Mouse (Mus musculus) thymus, adult 2 months (tissue): ENCODE data around the gene Calcoco2. TPM values are rescaled to one million over a fixed set of nuclear protein-coding genes. Genes with fewer than 3 reads are reported as not detected.

Source experiments
- DNase-seq: peaks from one replicate; pipeline ENCODE4 v3.0.0; 2021
- H3K27ac ChIP-seq: fragments of 200-500 bp; 2 replicates; pipeline ENCODE4 v1.5.1; 2012; ENCODE audit warnings: low read length, control low read depth; ENCODE audit not compliant: control insufficient read depth, insufficient read depth
- H3K27me3 ChIP-seq: fragments of 200-500 bp; 2 replicates; pipeline ENCODE4 v1.6.1; 2012; ENCODE audit warnings: mild to moderate bottlenecking, low read length, moderate library complexity, mixed read lengths; ENCODE audit not compliant: control insufficient read depth, insufficient read depth
- H3K36me3 ChIP-seq: fragments of 200-500 bp; 2 replicates; pipeline ENCODE4 v1.6.1; 2012; ENCODE audit warnings: mild to moderate bottlenecking, low read length, moderate library complexity; ENCODE audit not compliant: control insufficient read depth, insufficient read depth
- H3K4me1 ChIP-seq: fragments of 200-500 bp; replicated peaks from 2 replicates; pipeline ENCODE4 v1.6.1; 2012; ENCODE audit warnings: low read length; ENCODE audit not compliant: control insufficient read depth, insufficient read depth
- H3K4me3 ChIP-seq: fragments of 200-500 bp; 2 replicates; pipeline ENCODE4 v1.5.1; 2012; ENCODE audit warnings: mild to moderate bottlenecking, low read length, control low read depth, moderate library complexity; ENCODE audit not compliant: control insufficient read depth, insufficient read depth
- CTCF ChIP-seq: fragments of 200-500 bp; IDR thresholded peaks from 2 replicates; pipeline ENCODE4 v1.5.1; 2012; ENCODE audit warnings: mild to moderate bottlenecking, control low read depth, low read length, moderate library complexity, borderline replicate concordance; ENCODE audit not compliant: control insufficient read depth, poor library complexity, insufficient read depth; ENCODE audit errors: extremely low read depth
- POLR2A ChIP-seq: fragments of 200-500 bp; IDR thresholded peaks from 2 replicates; pipeline ENCODE4 v1.6.1; 2012; ENCODE audit warnings: mild to moderate bottlenecking, low read length, control low read depth, moderate library complexity; ENCODE audit not compliant: control insufficient read depth, poor library complexity, insufficient read depth; ENCODE audit errors: extremely low read depth
- WGBS: fragments of 180-500 bp; shearing (Covaris S2); methylation state at CpG from one replicate; pipeline ENCODE4 v1.1.7; 2018; 5-methylcytosine and 5-hydroxymethylcytosine counted together
- polyA plus RNA-seq: library from polyadenylated mRNA; depleted of rRNA; stranded (reverse); fragments of >200 nt; gene quantifications from 2 replicates; pipeline ENCODE4 v1.2.3, GENCODE M21; 2012

Gene Calcoco2
- polyA plus RNA-seq, 1 experiment = not detected

DNA sequence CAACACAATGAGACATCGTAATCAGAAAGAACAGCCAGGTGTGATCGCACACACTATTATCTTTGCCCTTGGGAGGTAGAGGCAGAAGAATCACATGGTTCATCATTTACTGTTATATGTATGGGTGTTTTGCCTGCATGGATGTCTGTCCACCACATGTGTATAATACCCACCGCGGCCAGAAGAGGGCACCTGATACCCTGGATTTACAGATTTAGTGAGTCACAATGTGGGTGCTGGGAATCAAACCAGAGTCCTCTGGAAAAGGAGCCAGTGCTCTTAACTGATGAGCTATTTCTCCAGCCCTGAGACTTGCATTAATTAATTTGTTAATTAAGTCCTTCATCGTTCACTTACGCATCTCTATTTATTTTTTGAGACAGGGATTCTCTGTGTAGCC is 23.8 kb downstream of the Calcoco2 start:
- no peak for DNase-seq
- no peak overlapping the region for H3K4me3 ChIP-seq
- 88% methylated on average over 6 of the region's 6 CpGs for WGBS
- H3K27me3 ChIP-seq = no peaks in the 10 kb centered on the region
- no peaks in the 10 kb centered on the region for H3K4me1 ChIP-seq
- H3K36me3 ChIP-seq = no peaks in the 10 kb centered on the region
- H3K27ac ChIP-seq = no peak overlapping the region
- no peak for TF ChIP-seq POLR2A
- no peak for TF ChIP-seq CTCF

DNA sequence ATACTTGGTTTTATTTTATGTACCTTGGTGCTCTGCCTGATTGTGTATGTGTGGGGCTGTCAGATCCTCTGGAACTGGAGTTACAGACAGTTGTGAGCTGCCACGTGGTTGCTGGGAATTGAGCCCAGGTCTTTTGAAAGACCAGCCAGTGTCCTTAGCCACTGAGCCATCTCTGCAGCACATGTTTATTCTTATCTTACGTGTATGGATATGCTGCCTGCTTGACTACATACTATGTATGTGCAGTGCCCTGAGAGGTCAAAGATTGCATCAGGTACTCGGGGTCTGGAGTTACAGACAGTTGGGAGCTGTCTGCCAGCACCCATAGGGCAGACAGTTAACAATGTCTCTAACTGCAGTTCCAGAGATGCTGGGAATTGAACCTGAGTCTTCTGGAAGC is 29.1 kb downstream of the Calcoco2 start:
- no peak for TF ChIP-seq CTCF
- no peak overlapping the region for H3K4me3 ChIP-seq
- H3K36me3 ChIP-seq = no peaks in the 10 kb centered on the region
- H3K4me1 ChIP-seq = no peaks in the 10 kb centered on the region
- H3K27ac ChIP-seq = no peak overlapping the region
- H3K27me3 ChIP-seq = no peaks in the 10 kb centered on the region
- WGBS = 87% methylated on average over 3 of the region's 3 CpGs
- no peak for DNase-seq

DNA sequence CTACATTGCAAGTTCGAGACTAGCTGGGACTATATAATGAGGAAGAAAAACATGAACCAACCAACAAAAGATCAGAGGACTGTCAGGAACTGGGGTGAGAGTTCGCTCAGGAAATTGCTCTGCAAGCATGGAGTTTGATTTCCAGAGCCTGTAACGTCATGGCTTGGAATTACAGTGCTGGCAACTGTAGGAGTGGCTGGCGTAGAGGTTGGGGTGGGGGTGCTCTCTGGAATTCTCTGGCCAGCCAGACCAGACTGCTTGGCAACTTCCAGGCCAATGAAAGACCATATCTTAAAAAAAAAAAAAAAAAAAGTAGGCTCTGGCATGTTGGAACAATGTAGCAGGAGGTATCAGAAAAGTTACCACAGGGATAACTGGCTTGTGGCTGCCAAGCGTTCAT is 31.0 kb downstream of the Calcoco2 start:
- DNase-seq = no peak
- no peak overlapping the region for H3K27ac ChIP-seq
- WGBS = 92% methylated on average over 5 of the region's 5 CpGs
- no peak for TF ChIP-seq CTCF
- no peak for TF ChIP-seq POLR2A
- no peaks in the 10 kb centered on the region for H3K36me3 ChIP-seq
- H3K27me3 ChIP-seq = no peaks in the 10 kb centered on the region
- H3K4me3 ChIP-seq = no peak overlapping the region
- H3K4me1 ChIP-seq = no peaks in the 10 kb centered on the region; the same call in 1 of the 2 replicates

DNA sequence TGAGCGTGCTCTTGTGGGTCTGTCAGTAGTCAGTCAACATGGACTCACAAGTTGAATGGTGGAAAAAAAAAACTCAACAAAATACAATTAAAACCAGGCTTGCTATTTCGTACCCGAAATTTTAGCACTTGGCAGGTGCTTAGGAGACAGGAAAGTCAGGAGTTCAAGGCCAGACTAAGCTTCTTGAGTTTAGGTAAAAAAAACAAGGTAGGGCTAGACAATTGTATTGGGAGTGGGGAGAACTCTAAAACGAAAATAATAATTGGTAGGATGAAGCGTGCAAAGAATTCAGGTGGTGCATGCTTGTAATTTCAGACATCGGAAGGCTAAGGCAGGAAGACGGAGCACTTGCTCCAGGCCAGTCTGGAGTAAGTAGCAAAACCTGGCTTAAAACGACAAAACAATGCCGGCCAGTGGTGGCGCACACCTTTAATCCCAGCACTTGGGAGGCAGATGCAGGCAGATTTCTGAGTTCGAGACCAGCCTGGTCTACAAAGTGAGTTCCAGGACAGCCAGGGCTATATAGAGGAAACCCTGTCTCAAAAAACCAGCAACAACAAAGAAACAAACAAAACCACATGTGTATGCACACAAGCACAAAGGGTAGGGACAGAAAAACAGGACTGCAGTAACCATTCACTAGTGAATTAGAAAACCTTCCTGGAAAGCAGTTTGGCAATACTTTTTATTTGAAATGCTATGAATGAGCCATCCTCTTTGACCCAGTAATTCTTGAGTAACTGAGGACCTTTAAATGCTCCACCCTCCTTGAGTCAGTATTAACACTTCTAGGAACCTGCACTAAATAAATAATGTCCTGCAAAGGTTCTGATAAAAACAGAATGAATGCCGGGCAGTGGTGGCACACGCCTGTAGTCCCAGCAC is 35.3 kb downstream of the Calcoco2 start:
- 76% methylated on average over 13 of the region's 13 CpGs for WGBS
- no peaks in the 10 kb centered on the region for H3K27me3 ChIP-seq
- H3K4me3 ChIP-seq = no peak overlapping the region
- no peak overlapping the region for H3K27ac ChIP-seq
- no peak for DNase-seq
- H3K4me1 ChIP-seq = peaks cover 12% of the 10 kb centered on the region
- no peaks in the 10 kb centered on the region for H3K36me3 ChIP-seq
- TF ChIP-seq POLR2A = no peak
- no peak for TF ChIP-seq CTCF

DNA sequence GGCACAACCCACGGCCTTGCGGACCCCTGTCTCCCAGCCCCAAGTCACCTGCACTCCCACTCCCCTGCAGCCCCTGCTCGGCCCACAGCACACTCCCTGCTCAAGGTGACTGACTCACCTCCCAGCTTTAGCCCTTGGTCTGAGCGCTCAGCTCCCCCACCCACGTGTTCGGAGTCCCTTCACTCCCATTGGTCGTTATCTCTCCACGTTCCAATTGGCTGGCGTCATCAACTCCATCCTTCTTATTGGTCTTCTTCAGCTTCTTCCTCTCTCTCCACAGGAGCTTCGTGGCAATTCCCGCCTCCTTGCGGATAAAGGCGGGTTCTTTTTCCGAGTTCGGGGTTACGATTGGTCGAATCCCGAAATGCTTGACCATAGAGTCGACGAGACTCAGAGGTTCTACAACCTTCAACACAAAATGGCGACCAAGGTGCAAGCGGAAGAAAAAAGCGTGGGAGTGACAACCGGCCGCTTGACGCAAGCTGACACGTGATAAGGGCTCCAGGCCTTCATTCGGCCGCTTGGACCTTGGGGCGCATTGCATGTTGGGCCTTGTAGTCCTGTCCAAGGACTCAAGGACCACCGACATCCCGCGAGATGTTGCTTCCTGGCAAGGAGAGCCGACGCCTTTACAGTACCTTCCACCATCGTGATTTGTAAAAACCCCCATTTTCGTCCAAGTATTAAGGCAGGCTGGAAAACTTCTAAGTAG is 36.1 kb downstream of the Calcoco2 start, which contains the start of gene Atp5g1:
Gene Atp5g1, minus strand, starts transcription at position 162 of the 712 bp plus-strand sequence.
- no peaks in the 10 kb centered on the region for H3K27me3 ChIP-seq
- WGBS = under 1% methylated on average over 37 of the region's 37 CpGs
- peaks cover 12% of the 10 kb centered on the region for H3K4me1 ChIP-seq
- H3K4me3 ChIP-seq = peak within 1 kb of the TSS; percentile 81
- TF ChIP-seq POLR2A = peak; percentile 56
- no peak for TF ChIP-seq CTCF
- peak; percentile 99 for DNase-seq
- no peak within 1 kb of the TSS for H3K27ac ChIP-seq
- peaks cover under 1% of the 10 kb centered on the region; the same call in 1 of the 2 replicates for H3K36me3 ChIP-seq

DNA sequence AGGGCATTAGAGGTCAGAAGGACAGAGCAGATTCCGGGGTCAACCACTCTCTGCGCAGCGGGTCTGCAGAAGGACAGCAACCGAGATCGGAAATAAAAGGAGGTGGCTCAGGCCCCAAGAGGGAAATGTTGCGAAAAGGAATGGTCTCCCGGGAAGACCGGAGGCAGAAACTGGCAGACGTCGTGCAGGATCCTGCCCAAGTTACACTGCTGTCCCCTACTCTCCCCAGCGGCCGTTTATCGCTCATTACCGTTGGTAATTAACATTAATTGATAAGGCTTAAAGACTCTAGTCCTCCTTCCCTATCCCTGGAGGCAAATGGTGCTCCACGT is 36.6 kb downstream of the Calcoco2 start:
- Histone ChIP-seq H3K27ac (no peak overlapping the region), H3K27me3 (no peaks in the 10 kb centered on the region), H3K36me3 (peaks cover 4% of the 10 kb centered on the region; the same call in 1 of the 2 replicates), H3K4me1 (peaks cover 12% of the 10 kb centered on the region), H3K4me3 (peak overlapping the region; percentile 81)
- DNase-seq = no peak
- under 1% methylated on average over 15 of the region's 15 CpGs for WGBS
- no peak for TF ChIP-seq CTCF
- TF ChIP-seq POLR2A = no peak
